Mouse (Mus musculus): Measurements from ENCODE around the gene Bsdc1.

DNA sequence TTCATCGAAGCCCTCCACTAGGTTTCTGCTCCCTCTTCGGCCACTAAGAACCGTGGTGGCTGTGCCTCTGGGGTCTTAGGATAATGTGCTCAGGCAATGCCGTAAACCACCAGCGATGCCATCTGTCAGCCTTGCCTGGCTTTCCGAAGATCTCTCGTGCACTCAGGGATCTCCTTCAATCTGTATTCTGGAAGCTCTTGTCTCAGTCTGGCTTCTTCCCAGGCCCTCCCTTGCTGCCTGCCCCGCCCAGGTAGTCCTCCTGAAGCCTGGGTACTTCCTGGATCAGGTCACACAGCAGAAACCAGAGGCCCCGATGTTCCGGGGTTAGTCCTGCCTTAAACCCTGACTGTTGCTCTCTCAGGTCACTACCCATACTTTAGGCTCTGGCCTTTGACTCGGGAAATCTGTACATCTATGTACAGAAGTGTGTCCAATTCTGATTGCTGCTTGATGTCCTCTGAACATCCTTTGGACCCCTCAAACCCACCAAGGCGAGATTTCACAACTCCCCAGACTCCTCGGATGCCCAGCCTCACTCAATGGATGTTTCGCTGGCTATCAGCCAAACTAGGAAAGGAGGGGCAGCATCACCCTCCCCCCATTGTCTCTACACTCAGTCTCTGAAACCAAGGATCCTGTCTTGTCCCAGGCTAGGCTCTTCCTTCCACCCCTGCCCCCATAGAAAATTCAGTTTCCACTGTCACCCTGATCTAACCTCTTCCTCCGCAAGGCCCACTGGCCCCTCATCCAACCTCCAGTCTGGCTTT, 47.6 kb downstream of the Bsdc1 start:
- no peak for TF ChIP-seq CTCF (IDR thresholded peaks at IDR 0.05; ENCODE audit: low read depth)
- no peak for TF ChIP-seq EP300 (IDR thresholded peaks at IDR 0.05; ENCODE audit: low read depth)
